Mouse (Mus musculus) layer of hippocampus, postnatal 14 days (tissue): ENCODE results near the gene Tor4a. TPM values are rescaled to one million over a fixed set of nuclear protein-coding genes. Genes with fewer than 3 reads are reported as not detected.
A peak's percentile ranks its signal among the peaks of the same experiment; 100 is the strongest.

Experiments
- DNase-seq, 2 experiments: peaks; one replicate each; pipeline ENCODE4 v3.0.0; 2021 to 2022; ENCODE audit warnings: low spot score in 2 of 2, mixed read lengths in 1 of 2
- total RNA-seq, 2 experiments: library from RNA; stranded (reverse); gene quantifications; 2 replicates each; pipeline ENCODE4 v1.2.3; 2021

The Tor4a gene
- total RNA-seq, 2 experiments from 2014 or later = 1.7 to 2.0 TPM

DNA sequence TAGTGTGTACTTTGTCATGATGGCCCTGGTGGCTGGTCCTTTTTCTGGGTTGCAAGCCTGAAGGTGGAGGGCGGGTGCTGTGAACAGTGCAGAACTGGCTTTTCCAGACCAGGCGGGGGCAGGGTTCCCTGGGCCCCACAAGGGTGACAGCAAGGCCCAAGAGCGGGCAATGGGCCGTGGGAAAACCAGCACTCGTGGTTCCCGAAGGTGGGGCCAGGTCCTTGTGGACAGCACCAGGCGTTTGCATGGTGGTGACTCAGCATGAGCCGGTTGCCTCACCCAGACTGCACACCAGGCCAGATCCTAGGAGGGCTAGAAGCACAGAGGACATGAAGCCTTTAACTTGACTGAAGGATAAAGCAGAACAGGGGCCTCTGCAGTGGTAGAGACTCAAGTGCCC lies 24.1 kb downstream of the Tor4a start:
- DNase-seq = no peak

DNA sequence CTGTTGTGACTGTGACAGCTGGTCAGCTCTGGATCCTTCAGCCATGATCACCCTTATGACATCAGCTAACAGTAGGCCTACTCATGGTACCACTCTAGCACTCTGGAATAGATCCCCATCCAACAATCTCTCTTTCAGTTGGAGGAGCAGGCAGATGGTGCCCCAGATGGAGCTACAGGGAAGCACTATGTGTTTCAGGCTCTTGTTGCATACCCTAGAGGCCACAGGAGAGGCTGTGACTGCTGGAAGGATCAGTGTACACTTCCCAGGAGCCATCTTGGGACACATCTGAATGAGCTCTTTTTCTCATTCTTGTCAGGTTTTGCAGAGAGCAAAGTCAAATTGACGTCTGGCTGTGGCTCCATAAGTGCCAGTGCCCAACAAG lies 24.9 kb downstream of the Tor4a start:
- peak in 1 of 2 experiments; percentile 78 for DNase-seq

DNA sequence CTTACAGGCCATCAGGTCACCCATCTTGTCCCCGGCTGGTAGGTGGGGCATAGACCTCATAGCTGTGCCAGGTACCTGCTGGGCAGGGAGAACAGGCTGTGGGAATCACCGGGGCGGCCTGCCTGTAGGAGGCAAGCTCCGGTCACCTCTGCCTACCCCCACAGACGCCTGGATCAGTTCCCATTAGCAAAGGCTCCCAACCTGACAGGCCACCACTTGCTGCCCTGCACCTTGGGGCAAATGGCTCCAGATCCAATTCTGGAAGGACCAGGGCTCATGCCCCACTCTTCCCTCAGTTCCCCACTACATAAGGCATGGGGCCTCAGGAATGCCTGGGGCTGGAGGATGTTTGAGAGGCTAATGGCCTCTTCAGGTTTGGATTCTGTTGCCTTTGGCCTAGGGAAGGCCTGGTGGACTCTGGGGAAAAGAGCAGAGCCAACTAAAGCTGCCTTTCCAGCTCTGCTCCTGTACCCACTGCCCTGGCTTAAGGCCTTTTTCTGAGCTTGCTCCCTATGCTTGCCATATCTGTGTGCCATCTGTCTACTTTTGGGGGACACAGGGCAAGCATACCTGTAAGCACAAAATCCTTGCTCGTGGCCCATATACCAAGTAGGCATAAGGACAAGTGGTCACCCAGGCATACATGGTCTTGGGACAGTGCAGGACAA lies 25.5 kb downstream of the Tor4a start:
- DNase-seq = no peak

DNA sequence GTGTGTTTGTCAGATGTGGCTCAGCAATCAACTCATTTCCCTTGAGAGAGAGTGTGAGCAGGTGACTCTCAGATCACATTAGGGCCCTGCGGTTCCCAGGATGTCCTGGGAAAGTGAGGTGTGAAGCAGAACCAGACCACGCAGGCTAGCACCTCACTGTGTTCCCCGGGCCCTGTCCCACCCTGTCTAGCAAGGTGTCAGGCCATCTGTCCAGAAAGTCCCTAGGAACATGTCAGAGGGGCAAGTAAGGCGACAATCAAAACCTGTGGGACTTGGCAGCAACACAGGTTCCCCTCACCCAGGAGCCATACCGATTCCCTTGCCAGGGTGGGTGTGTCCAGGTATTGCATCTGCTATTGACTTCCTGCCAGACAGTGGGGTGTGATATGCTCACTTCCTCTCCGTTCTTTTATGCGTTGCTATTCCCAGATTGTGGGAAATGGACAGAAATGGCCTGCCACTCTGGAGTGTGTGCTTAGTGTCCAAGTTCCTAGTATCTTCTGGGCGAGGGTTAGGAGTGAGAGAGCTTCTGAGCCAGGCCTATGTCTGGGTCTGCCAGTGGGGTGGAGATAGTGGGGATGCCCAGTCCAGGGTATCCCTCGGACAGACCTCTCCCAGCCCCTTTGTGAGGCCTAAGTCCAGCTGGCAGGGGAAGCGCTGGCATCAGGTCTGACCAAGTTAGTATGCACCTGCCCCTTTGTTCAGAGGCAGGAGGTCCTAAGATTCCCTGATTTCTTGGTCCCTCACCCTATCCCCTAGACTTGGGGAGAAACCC lies 26.2 kb downstream of the Tor4a start:
- DNase-seq = no peak

GRCm38 (mm10) chr2:25169778-25170177 lies 26.9 kb downstream of the Tor4a start:
- DNase-seq = no peak

- DNase-seq = no peak
Measured at GRCm38 (mm10) chr2:25168665-25168978, 28.1 kb downstream of the Tor4a start.

GRCm38 (mm10) chr2:25167919-25168664 lies 28.6 kb downstream of the Tor4a start:
- no peak for DNase-seq

DNA sequence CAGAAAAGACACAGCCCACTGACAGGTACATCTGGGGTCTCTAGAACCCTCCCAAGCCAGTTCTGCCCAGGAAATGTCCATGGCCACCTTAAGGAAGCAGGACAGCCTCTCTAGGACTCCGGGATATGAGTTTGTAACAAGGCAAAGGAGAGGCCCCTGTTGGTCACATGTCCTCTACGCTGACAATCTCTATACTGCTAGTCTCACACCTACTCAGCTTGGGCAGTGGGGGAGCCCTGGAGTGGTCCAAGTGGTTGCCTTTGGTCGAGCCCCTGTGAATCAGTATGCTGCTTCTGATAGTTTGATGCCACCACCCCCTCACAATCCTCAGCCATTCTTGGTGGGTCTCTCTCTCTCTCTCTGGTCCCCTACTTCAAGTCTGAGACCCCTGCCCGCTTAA lies 29.2 kb downstream of the Tor4a start:
- DNase-seq = no peak

DNA sequence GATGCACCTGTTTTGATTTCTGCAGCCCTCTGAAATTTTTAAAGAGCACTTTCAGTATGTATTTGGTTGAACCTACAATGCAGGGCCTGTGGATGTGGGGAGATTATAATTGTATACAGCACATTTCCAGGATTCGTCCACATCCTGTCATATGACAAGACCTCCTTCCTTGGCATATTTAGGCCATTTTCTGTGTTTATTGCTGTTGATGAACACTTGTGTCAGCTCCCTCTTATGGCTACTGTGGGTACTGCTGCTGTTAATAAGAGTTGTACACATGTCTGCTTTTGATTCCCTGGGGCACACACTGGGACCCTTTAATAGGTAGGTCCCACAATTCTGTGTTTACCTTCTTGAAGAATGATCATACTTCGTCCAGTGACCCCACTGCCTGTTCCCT lies 39.0 kb downstream of the Tor4a start:
- DNase-seq = no peak

DNA sequence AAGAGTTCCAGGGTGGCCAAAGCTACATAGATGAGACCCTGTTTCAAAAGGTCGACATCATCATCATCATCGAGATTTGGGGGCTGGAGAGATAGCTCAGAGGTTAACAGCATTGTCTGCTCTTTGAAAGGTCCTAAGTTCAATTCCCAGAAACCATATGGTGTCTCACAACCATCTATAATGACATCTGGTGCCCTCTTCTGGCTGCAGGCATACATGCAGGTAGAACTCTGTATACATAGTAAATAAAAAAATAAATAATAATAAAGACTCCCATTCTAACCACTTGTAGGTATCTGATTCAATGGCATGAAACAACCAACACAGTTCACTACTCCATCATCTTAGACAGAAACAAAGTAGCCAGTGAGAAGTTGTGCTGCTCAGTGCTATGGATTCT lies 39.7 kb downstream of the Tor4a start:
- no peak for DNase-seq

- no peak for DNase-seq
Measured at GRCm38 (mm10) chr2:25156177-25156576, 40.5 kb downstream of the Tor4a start.

DNA sequence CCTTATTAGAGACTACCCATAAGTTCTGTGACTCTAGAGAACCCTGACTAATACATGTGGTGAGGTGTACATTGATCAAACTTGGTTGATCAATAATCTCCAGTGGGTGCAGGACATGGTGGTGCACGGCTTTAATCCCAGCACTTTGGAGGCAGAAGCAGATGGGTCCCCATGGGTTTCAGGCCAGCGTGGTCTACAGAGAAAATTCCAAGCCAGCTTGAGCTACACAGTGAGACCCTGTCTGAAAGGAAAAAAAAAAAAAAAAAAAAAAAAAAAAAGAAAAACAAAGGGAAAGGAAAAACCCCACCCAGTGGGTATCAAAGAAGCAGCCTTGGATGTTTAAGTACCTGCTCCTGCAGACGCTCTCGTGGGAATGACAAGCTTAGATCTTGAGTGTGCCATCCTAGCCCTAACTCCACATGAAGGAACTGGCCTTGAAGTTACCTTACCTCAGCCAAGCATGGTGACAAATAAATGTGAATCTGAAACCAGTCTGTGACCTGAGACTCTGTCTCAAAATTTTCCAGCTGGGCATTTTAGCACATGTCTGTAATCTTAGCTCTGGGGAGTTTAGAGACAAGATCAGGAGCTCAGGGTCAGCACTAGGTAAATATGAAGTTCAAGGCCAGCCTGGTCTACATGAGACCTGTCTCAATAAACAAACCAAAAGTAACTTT lies 45.3 kb downstream of the Tor4a start:
- no peak for DNase-seq

DNA sequence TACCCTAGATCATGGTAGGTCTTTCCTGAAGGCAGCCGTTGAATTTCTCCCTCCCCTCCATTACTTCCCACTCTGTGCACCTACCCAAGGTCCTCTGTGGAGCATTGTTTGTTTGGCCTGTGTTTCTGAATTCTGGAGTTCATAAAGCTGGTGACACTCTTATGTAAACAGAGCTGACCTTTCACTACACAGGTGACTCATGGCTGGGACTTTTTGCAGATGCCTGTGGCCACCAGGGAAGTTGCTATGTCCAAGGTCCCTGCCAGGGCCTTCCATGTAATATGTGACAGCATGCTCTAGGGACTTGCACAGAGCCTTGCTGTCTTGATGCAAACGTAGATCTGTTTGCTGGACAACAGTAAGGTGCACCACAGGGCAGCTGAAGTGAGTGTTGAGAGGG lies 47.0 kb downstream of the Tor4a start:
- DNase-seq = no peak

DNA sequence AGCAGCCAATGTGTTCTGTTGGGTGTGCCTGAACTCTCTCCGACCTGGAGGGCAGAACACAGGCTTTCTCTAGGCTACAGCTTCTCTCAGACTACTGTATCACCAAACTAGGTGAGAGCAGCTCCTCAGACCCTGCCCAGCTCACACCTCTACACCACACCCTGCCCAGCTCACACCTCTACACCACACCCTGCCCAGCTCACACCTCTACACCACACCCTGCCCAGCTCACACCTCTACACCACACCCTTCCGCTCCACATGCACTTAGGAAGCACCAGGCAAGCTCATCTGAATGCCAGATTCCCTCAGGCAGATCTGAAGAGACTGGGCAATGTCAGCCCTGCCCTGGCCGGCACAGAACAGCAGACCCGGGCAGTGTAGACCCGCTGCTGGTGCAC lies 48.8 kb downstream of the Tor4a start:
- no peak for DNase-seq

- DNase-seq = no peak
Measured at GRCm38 (mm10) chr2:25147398-25147797, 49.3 kb downstream of the Tor4a start.

DNA sequence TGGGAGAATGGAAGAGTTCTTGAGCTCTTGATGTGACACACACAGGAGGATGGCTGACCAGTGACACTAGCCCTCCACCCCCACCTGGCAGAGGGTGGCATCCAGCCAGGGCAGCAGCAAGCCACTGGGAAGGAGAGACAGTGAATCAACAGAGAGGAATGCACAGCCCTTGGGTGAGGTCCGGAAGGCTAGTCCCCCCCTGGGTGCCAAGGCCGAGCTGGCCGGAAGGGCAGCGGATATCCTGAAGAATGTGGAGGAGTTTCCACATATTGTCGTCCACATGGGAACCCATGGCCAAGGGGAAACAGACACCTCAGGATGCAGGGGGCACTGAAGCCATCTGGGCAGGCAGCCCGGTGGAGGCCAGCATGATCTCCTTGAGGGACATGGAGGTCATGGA lies 51.3 kb downstream of the Tor4a start:
- no peak for DNase-seq

Other genes starting within 250 kb of the Tor4a start
- 10 to 100 TPM; 34.6 to 36.8 TPM for gene Zmynd19, start 247.1 kb downstream of the Tor4a start, total RNA-seq
- 10 to 100 TPM; 29.7 TPM for gene Dph7, start 234.5 kb downstream of the Tor4a start, total RNA-seq
- gene Mrpl41, start 221.8 kb downstream of the Tor4a start, total RNA-seq = 10 to 100 TPM; 96.8 to 99.2 TPM
- gene Pnpla7, start 220.9 kb downstream of the Tor4a start, total RNA-seq = 10 to 100 TPM; 23.8 to 24.7 TPM
- gene Nsmf, start 142.5 kb downstream of the Tor4a start, total RNA-seq = 1,000 to 10,000 TPM in 1 of 2 experiments, 100 to 1,000 TPM in 1; 982 to 1,031 TPM
- gene Entpd8, start 116.6 kb downstream of the Tor4a start, total RNA-seq = not detected
- not detected for gene Noxa1, start 101.7 kb downstream of the Tor4a start, total RNA-seq
- 10 to 100 TPM; 38.1 to 49.8 TPM for gene Nrarp, start 16.1 kb downstream of the Tor4a start, total RNA-seq
- gene Nelfb, start 14.6 kb upstream of the Tor4a start, total RNA-seq = 10 to 100 TPM; 50.7 to 51.7 TPM
- not detected for gene Stpg3, start 17.8 kb upstream of the Tor4a start, total RNA-seq
- not detected for gene Fam166a, start 21.9 kb upstream of the Tor4a start, total RNA-seq
- 100 to 1,000 TPM; 415 to 455 TPM for gene Tubb4b, start 27.8 kb upstream of the Tor4a start, total RNA-seq
- gene Slc34a3, start 37.5 kb upstream of the Tor4a start, total RNA-seq = not detected
- not detected for gene Rnf224, start 39.9 kb upstream of the Tor4a start, total RNA-seq
- gene Rnf208, start 45.4 kb upstream of the Tor4a start, total RNA-seq = 100 to 1,000 TPM; 195 to 202 TPM
- not detected for gene Cysrt1, start 45.6 kb upstream of the Tor4a start, total RNA-seq
- gene AL732309.1, start 50.0 kb upstream of the Tor4a start, total RNA-seq = 1 to 10 TPM; 3.6 to 3.7 TPM
- 10 to 100 TPM; 34.3 to 38.0 TPM for gene Tmem203, start 58.6 kb upstream of the Tor4a start, total RNA-seq
- 10 to 100 TPM; 21.1 to 23.2 TPM for gene Tprn, start 65.7 kb upstream of the Tor4a start, total RNA-seq
- 10 to 100 TPM; 69.1 to 70.1 TPM for gene Ssna1, start 75.6 kb upstream of the Tor4a start, total RNA-seq
- 10 to 100 TPM; 66.6 to 72.1 TPM for gene Anapc2, start 75.6 kb upstream of the Tor4a start, total RNA-seq
- not detected for gene Tmem210, start 91.3 kb upstream of the Tor4a start, total RNA-seq
- gene Lrrc26, start 93.0 kb upstream of the Tor4a start, total RNA-seq = not detected
- 100 to 1,000 TPM; 419 to 451 TPM for gene Grin1, start 122.3 kb upstream of the Tor4a start, total RNA-seq
- gene Man1b1, start 135.5 kb upstream of the Tor4a start, total RNA-seq = 10 to 100 TPM; 49.0 to 59.9 TPM
- gene Dpp7, start 159.5 kb upstream of the Tor4a start, total RNA-seq = 10 to 100 TPM; 24.7 to 29.4 TPM
- 10 to 100 TPM in 1 of 2 experiments, 1 to 10 TPM in 1; 9.2 to 11.8 TPM for gene Uap1l1, start 168.8 kb upstream of the Tor4a start, total RNA-seq
- 10 to 100 TPM; 11.9 to 15.3 TPM for gene Sapcd2, start 175.4 kb upstream of the Tor4a start, total RNA-seq
- 10 to 100 TPM; 22.3 to 23.4 TPM for gene Entpd2, start 199.0 kb upstream of the Tor4a start, total RNA-seq
- gene Npdc1, start 202.5 kb upstream of the Tor4a start, total RNA-seq = 100 to 1,000 TPM; 402 to 418 TPM
- gene Fut7, start 226.4 kb upstream of the Tor4a start, total RNA-seq = under 1 TPM; 0.31 to 0.81 TPM
- gene Abca2, start 231.8 kb upstream of the Tor4a start, total RNA-seq = 100 to 1,000 TPM; 140 to 141 TPM